Mouse (Mus musculus): ENCODE measurements around the gene Tmem208. TPM values are rescaled to one million over a fixed set of nuclear protein-coding genes. Genes with fewer than 3 reads are reported as not detected.
A peak's percentile ranks its signal among the peaks of the same experiment; 100 is the strongest.

The Tmem208 gene
- polyA plus RNA-seq, 1 experiment: 116 TPM

DNA sequence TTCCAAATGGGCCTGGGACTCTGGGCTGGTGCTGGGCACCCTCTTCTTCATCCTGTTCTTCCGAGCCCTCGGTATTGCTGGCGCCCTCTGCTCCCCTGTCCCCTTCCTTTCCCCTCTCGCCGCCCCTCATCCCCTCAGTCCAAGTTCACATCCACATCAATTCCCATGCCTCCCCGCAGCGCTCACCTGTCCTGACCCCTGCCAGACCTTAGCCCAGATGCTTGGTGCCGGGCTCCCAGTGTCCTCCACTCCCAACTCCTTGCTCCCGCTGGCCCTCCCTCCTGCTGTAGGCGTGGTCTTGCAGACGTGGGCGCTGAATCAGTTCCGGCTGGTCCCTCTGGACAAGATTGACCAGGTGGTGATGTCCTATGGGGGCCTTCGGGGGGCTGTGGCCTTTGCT is 30.5 kb downstream of the Tmem208 start:
- no peaks in the 10 kb centered on the region for H3K27me3 ChIP-seq (replicated peaks; ENCODE audit: control insufficient read depth, insufficient read depth, low read length)
- DNase-seq: no peak
- TF ChIP-seq POLR2A (IDR thresholded peaks at IDR 0.05; ENCODE audit: low read depth, low read length) (no peak), CTCF (conservative IDR thresholded peaks at IDR 0.05; ENCODE audit: insufficient read depth, insufficient read length, low read depth, low read length) (no peak)
- no peaks in the 10 kb centered on the region for H3K4me1 ChIP-seq (ENCODE audit: control insufficient read depth, insufficient read depth, low read length)
- WGBS: 88% methylated on average over 14 of the region's 14 CpGs
- no peak overlapping the region for H3K27ac ChIP-seq (ENCODE audit: insufficient read depth, low read depth, low read length)
- no peak overlapping the region for H3K4me3 ChIP-seq (ENCODE audit: insufficient read depth, low read depth, low read length)
- H3K36me3 ChIP-seq (ENCODE audit: control insufficient read depth, insufficient read depth, low read length): no peaks in the 10 kb centered on the region

DNA sequence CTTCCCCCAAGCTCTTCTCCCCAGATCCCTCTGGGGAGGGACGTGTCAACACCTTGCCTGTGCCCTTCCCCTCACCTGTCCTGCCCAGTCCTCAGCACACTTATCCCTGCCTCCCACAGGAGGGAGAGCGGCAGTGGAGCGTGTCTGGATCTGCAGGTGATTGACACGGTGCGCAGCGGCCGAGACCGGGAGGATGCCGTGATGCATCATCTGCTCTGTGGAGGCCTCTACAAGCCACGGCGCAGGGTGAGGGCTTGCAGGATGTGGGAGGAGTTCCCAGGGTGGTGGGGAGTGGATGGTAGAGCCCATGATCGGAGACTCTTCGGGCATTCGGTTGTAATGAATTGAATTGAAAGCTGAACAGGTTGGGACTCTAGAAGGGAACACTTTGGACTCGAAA is 33.1 kb downstream of the Tmem208 start:
- Histone ChIP-seq H3K4me3 (ENCODE audit: insufficient read depth, low read depth, low read length) (no peak overlapping the region), H3K4me1 (ENCODE audit: control insufficient read depth, insufficient read depth, low read length) (0 out of 2 replicates have a peak, but pooled peaks cover 4% of the 10 kb centered on the region), H3K27ac (ENCODE audit: insufficient read depth, low read depth, low read length) (no peak overlapping the region), H3K36me3 (ENCODE audit: control insufficient read depth, insufficient read depth, low read length) (no peaks in the 10 kb centered on the region), H3K27me3 (replicated peaks; ENCODE audit: control insufficient read depth, insufficient read depth, low read length) (no peaks in the 10 kb centered on the region)
- WGBS: 45% methylated on average over 15 of the region's 15 CpGs
- TF ChIP-seq CTCF (conservative IDR thresholded peaks at IDR 0.05; ENCODE audit: insufficient read depth, insufficient read length, low read depth, low read length) (no peak), POLR2A (IDR thresholded peaks at IDR 0.05; ENCODE audit: low read depth, low read length) (no peak)
- no peak for DNase-seq

- Histone ChIP-seq H3K4me3 (ENCODE audit: insufficient read depth, low read depth, low read length) (no peak overlapping the region), H3K4me1 (ENCODE audit: control insufficient read depth, insufficient read depth, low read length) (0 out of 2 replicates have a peak, but pooled peaks cover 4% of the 10 kb centered on the region), H3K27ac (ENCODE audit: insufficient read depth, low read depth, low read length) (no peak overlapping the region), H3K36me3 (ENCODE audit: control insufficient read depth, insufficient read depth, low read length) (no peaks in the 10 kb centered on the region), H3K27me3 (replicated peaks; ENCODE audit: control insufficient read depth, insufficient read depth, low read length) (no peaks in the 10 kb centered on the region)
- 0 out of 2 replicates have a peak, but pooled peaks have one; percentile 27 for TF ChIP-seq CTCF (conservative IDR thresholded peaks at IDR 0.05; ENCODE audit: insufficient read depth, insufficient read length, low read depth, low read length)
- no peak for TF ChIP-seq POLR2A (IDR thresholded peaks at IDR 0.05; ENCODE audit: low read depth, low read length)
- DNase-seq: no peak
- WGBS: 48% methylated on average over 4 of the region's 4 CpGs
Observed at GRCm38 (mm10) chr8:105359646-105360045, 33.5 kb downstream of the Tmem208 start.

DNA sequence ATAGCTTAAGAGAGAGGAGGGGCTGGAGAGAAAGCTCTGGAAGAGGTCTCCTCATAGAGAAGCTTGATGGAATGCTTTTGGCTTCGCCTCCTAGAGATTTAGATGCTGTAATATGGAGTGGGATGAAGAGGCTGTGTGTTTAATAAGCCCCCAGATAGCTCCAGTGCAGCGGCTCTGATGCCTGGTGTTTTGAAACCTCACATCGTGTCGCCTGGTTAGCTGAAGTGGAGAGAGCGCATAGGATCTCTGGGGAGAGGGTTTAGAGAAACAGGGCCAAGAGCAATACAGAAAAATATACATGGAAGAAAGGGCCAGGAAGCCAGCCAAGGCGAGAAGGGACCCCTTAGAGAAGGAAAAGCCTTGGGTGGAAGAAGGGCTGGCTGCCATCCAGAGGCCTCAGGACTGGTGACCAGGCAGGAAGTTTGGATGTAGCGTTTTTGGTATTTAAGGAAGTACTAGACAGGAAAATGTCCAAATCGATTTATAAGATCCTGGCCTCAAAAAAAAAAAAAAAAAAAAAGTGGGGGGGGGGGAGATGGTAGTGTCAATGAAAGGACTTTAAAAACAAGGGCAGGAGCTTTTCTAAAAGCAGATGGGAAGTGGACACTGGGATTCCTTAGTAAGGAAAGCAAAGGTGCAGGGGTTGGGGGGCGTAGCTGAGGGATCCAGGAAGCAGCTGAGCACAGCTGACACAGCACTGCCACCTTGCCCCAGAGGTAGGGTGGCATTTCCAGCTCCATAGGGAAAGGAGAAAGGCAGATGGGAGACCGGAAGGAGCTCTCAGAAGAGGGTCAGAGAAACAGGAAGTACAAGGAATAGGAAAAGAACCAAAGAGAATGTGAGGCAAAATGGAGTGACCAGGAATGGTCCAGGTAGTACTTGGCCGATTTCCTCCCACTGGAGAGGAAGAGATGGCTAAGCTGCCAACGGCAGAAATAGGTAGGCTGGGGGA is 35.9 kb downstream of the Tmem208 start:
- Histone ChIP-seq H3K27me3 (replicated peaks; ENCODE audit: control insufficient read depth, insufficient read depth, low read length) (no peaks in the 10 kb centered on the region), H3K4me1 (ENCODE audit: control insufficient read depth, insufficient read depth, low read length) (0 out of 2 replicates have a peak, but pooled peaks cover 4% of the 10 kb centered on the region), H3K36me3 (ENCODE audit: control insufficient read depth, insufficient read depth, low read length) (no peaks in the 10 kb centered on the region), H3K4me3 (ENCODE audit: insufficient read depth, low read depth, low read length) (no peak overlapping the region), H3K27ac (ENCODE audit: insufficient read depth, low read depth, low read length) (peak overlapping the region; percentile 55; the same call in 1 of the 2 replicates)
- TF ChIP-seq POLR2A (IDR thresholded peaks at IDR 0.05; ENCODE audit: low read depth, low read length) (no peak), CTCF (conservative IDR thresholded peaks at IDR 0.05; ENCODE audit: insufficient read depth, insufficient read length, low read depth, low read length) (no peak)
- WGBS: 56% methylated on average over 12 of the region's 12 CpGs
- peak; percentile 69 for DNase-seq

GRCm38 (mm10) chr8:105367107-105367506 is 41.0 kb downstream of the Tmem208 start:
- 0 out of 2 replicates have a peak, but pooled peaks cover 4% of the 10 kb centered on the region for H3K4me1 ChIP-seq (ENCODE audit: control insufficient read depth, insufficient read depth, low read length)
- DNase-seq: no peak
- WGBS: 70% methylated on average over 2 of the region's 2 CpGs
- no peak overlapping the region for H3K27ac ChIP-seq (ENCODE audit: insufficient read depth, low read depth, low read length)
- TF ChIP-seq POLR2A (IDR thresholded peaks at IDR 0.05; ENCODE audit: low read depth, low read length) (no peak), CTCF (conservative IDR thresholded peaks at IDR 0.05; ENCODE audit: insufficient read depth, insufficient read length, low read depth, low read length) (peak; percentile 33; the same call in 1 of the 2 replicates)
- H3K36me3 ChIP-seq (ENCODE audit: control insufficient read depth, insufficient read depth, low read length): no peaks in the 10 kb centered on the region
- H3K4me3 ChIP-seq (ENCODE audit: insufficient read depth, low read depth, low read length): no peak overlapping the region
- H3K27me3 ChIP-seq (replicated peaks; ENCODE audit: control insufficient read depth, insufficient read depth, low read length): no peaks in the 10 kb centered on the region

DNA sequence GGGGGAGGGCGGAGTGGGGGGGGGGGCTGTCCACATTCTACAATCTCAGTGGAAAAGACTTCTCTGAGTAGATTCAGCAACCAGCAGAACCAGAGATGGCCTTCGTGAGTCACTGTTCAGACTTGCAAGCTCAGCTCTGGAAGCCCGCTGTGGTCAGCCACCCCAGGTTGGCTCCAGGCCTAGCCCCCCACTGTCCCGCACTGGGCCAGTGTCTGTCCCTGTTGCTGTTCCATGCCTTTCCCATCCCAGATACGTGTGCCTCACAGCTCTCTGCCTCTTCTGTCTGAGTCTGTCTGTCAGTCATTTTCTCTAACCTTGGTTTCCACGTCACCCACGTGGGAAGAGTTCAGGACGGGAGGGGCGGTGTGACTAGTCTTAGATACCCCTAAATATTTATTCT is 46.3 kb downstream of the Tmem208 start:
- DNase-seq: no peak
- Histone ChIP-seq H3K27ac (ENCODE audit: insufficient read depth, low read depth, low read length) (no peak overlapping the region), H3K27me3 (replicated peaks; ENCODE audit: control insufficient read depth, insufficient read depth, low read length) (no peaks in the 10 kb centered on the region), H3K4me1 (ENCODE audit: control insufficient read depth, insufficient read depth, low read length) (no peaks in the 10 kb centered on the region), H3K4me3 (ENCODE audit: insufficient read depth, low read depth, low read length) (no peak overlapping the region), H3K36me3 (ENCODE audit: control insufficient read depth, insufficient read depth, low read length) (no peaks in the 10 kb centered on the region)
- 89% methylated on average over 9 of the region's 9 CpGs for WGBS
- TF ChIP-seq CTCF (conservative IDR thresholded peaks at IDR 0.05; ENCODE audit: insufficient read depth, insufficient read length, low read depth, low read length): no peak
- TF ChIP-seq POLR2A (IDR thresholded peaks at IDR 0.05; ENCODE audit: low read depth, low read length): no peak

GRCm38 (mm10) chr8:105373032-105373431 is 46.9 kb downstream of the Tmem208 start, which contains the start of gene Plekhg4:
Gene Plekhg4, plus strand, starts transcription at chr8:105373274.
- WGBS: 70% methylated on average over 2 of the region's 2 CpGs
- TF ChIP-seq POLR2A (IDR thresholded peaks at IDR 0.05; ENCODE audit: low read depth, low read length) (no peak), CTCF (conservative IDR thresholded peaks at IDR 0.05; ENCODE audit: insufficient read depth, insufficient read length, low read depth, low read length) (no peak)
- Histone ChIP-seq H3K27me3 (replicated peaks; ENCODE audit: control insufficient read depth, insufficient read depth, low read length) (no peaks in the 10 kb centered on the region), H3K4me3 (ENCODE audit: insufficient read depth, low read depth, low read length) (no peak within 1 kb of the TSS), H3K36me3 (ENCODE audit: control insufficient read depth, insufficient read depth, low read length) (no peaks in the 10 kb centered on the region), H3K4me1 (ENCODE audit: control insufficient read depth, insufficient read depth, low read length) (no peaks in the 10 kb centered on the region), H3K27ac (ENCODE audit: insufficient read depth, low read depth, low read length) (no peak within 1 kb of the TSS)
- DNase-seq: no peak
